Mouse (Mus musculus) myocyte (in vitro differentiated cells): ENCODE data around the gene Trmt1.

Experiments used
- CEBPB ChIP-seq: IDR thresholded peaks from 2 replicates; pipeline ENCODE4 v1.6.1; 2011; ENCODE audit warnings: mild to moderate bottlenecking, moderate library complexity; ENCODE audit not compliant: poor library complexity, insufficient read depth, severe bottlenecking
- E2F4 ChIP-seq: IDR thresholded peaks from one replicate; pipeline ENCODE4 v1.6.1; 2011; ENCODE audit warnings: mild to moderate bottlenecking, control low read depth, moderate library complexity; ENCODE audit not compliant: insufficient read depth
- MAX ChIP-seq: IDR thresholded peaks from one replicate; pipeline ENCODE4 v1.6.1; 2011; ENCODE audit warnings: low read depth, mild to moderate bottlenecking, control low read depth
- POLR2A ChIP-seq: IDR thresholded peaks from one replicate; pipeline ENCODE4 v1.6.1; 2011; ENCODE audit warnings: low read depth, mild to moderate bottlenecking, control low read depth, moderate library complexity; ENCODE audit not compliant: insufficient read length
- TCF12 ChIP-seq: IDR thresholded peaks from one replicate; pipeline ENCODE4 v1.6.1; 2011; ENCODE audit warnings: mild to moderate bottlenecking, control low read depth; ENCODE audit not compliant: poor library complexity, insufficient read depth, severe bottlenecking

DNA sequence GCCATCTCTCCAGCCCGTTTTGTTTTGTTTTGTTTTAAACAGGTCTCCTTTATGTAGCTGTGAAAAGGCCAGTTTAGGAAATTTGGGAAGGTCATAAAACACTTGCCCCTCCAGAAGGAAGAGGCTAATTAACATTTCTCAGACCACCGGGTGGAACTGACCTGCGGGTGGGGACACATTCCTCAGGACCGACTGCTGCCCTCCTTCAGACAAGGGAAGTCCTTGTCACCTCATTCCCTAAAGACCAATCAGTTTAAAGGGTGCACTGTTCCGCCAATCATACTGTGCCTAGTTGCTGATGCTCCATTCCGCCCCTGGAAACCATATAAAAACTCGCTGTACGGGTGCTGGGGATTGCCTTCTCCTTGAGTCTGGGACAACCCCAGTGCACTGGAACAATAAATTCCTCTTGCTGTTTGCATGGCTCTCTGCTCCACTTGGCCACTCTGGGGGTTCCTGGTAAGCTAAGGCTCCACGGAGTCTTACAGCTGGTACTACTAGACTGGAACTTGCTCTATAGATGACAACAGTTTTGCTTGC lies 32.9 kb upstream of the Trmt1 start:
- TF ChIP-seq POLR2A (no peak), MAX (no peak), TCF12 (no peak), E2F4 (no peak), CEBPB (no peak)
